Mouse (Mus musculus): ENCODE results near the gene Col4a4. TPM values are rescaled to one million over a fixed set of nuclear protein-coding genes. Genes with fewer than 3 reads are reported as not detected.

The Col4a4 gene
- polyA plus RNA-seq, 1 experiment from 2014 or later = 43.2 TPM

GRCm38 (mm10) chr1:82465321-82465853 is 121.3 kb downstream of the Col4a4 start:
- no peaks in the 10 kb centered on the region for H3K27me3 ChIP-seq
- POLR2A ChIA-PET = no interaction called here
- ATAC-seq (no peak), DNase-seq (ENCODE audit: low read depth, low spot score) (no peak)
- in situ Hi-C loops (cut with MboI; ENCODE audit: low pct_unique_long_range_greater_than_20kb) = loop anchor here (25.0 kb wide), 1 partner anchor 1628 kb away; no protein-coding TSS in a partner anchor
- CTCF ChIA-PET = interaction anchor here (1.1 kb wide), 1 partner anchor 11 kb away, joined by 5 read pairs; no protein-coding TSS in a partner anchor
- no peak for TF ChIP-seq CTCF (IDR thresholded peaks at IDR 0.05)

DNA sequence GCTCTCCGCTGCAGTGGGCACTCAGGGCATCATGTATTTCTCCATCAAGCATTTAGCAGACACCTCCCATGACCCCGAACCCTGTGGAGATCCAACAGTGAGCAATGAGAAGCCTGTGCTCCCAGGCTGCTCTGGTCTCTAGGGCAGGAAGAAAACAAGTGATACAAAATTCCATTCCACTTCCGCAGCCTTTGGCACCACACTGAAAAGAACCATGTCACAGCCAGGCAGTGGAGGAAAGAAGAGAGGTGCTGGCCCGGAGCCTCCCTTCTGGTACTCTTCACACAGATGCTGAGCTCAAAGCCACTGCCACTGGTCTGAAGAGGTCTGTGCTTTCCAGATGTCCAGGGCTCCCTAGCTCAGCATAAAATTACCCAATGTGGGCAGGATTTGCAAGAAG is 125.6 kb downstream of the Col4a4 start:
- TF ChIP-seq CTCF (IDR thresholded peaks at IDR 0.05) = no peak
- no peak for ATAC-seq
- ChIA-PET POLR2A (no interaction called here), CTCF (interaction anchor here (1.7 to 2.2 kb wide), 2 partner anchors 10 to 1160 kb away, joined by 4 to 7 read pairs; no protein-coding TSS in a partner anchor)
- in situ Hi-C loops (cut with MboI; ENCODE audit: low pct_unique_long_range_greater_than_20kb) = loop anchor here (25.0 kb wide), 1 partner anchor 1624 kb away; no protein-coding TSS in a partner anchor
- no peak for DNase-seq (ENCODE audit: low read depth, low spot score)
- no peaks in the 10 kb centered on the region for H3K27me3 ChIP-seq

DNA sequence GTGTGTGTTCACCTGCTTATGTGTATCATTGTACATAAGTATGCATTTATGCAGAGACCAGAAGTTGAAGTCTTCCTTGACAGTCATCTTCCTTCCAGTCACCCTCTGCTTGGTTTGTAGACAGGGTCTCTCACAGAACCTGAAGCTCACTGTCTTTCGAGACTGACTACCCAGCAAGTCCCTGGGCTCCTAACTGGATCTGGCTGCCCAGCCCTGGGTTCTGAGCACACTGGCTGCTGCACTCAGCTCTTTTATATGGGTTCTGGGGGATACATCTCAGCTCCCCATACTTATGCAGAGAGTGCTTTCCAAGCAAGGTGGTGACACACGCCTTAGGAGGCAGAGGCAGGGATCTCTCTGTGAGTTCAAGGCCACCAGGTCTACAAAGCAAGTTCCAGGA is 126.7 kb downstream of the Col4a4 start:
- ATAC-seq = no peak
- CTCF ChIA-PET = no interaction called here
- in situ Hi-C loops (cut with MboI; ENCODE audit: low pct_unique_long_range_greater_than_20kb) = loop anchor here (25.0 kb wide), 1 partner anchor 1623 kb away; no protein-coding TSS in a partner anchor
- no peak for DNase-seq (ENCODE audit: low read depth, low spot score)
- POLR2A ChIA-PET = no interaction called here
- TF ChIP-seq CTCF (IDR thresholded peaks at IDR 0.05) = no peak
- no peaks in the 10 kb centered on the region for H3K27me3 ChIP-seq

- in situ Hi-C loops (cut with MboI; ENCODE audit: low pct_unique_long_range_greater_than_20kb) = loop anchor here (25.0 kb wide), 1 partner anchor 1622 kb away; no protein-coding TSS in a partner anchor
- POLR2A ChIA-PET = no interaction called here
- no peak for TF ChIP-seq CTCF (IDR thresholded peaks at IDR 0.05)
These were observed 127.3 kb downstream of the Col4a4 start for GRCm38 (mm10) chr1:82459350-82459749.

DNA sequence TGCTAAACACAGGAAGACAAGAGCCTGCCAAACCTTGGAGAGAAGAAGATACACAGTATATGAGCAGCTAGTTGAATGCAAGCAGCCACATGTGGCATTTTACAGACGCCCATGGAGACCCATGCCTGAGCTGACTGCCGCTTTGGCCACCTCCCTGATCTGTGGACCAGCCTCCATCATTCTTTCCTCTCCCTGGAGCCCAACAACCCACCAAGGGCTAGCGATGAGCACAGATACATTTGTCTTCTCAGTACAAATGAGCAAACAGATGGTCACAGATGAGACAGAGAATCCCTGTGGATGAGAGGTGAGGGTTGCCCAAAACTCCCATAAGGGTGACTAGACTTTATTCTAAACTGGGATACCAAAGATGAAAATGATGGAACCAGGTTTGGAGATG is 132.6 kb downstream of the Col4a4 start:
- in situ Hi-C loops (cut with MboI; ENCODE audit: low pct_unique_long_range_greater_than_20kb) = loop anchor here (25.0 kb wide), 1 partner anchor 1617 kb away; no protein-coding TSS in a partner anchor
- ATAC-seq = no peak
- TF ChIP-seq CTCF (IDR thresholded peaks at IDR 0.05) = no peak
- H3K27me3 ChIP-seq = no peaks in the 10 kb centered on the region
- no peak for DNase-seq (ENCODE audit: low read depth, low spot score)
- POLR2A ChIA-PET = no interaction called here
- CTCF ChIA-PET = no interaction called here

More at GRCm38 (mm10) chr1:82459350-82459749, 127.3 kb downstream of the Col4a4 start:
- CTCF ChIA-PET = no interaction called here
- DNase-seq (ENCODE audit: low read depth, low spot score) (no peak), ATAC-seq (no peak)
- H3K27me3 ChIP-seq = no peaks in the 10 kb centered on the region

- POLR2A ChIA-PET = interaction anchor here (0.6 kb wide), 1 partner anchor 128 kb away, joined by 4 read pairs; no protein-coding TSS in a partner anchor
- ATAC-seq = no peak
These were observed 134.6 kb downstream of the Col4a4 start for GRCm38 (mm10) chr1:82451927-82452651.

DNA sequence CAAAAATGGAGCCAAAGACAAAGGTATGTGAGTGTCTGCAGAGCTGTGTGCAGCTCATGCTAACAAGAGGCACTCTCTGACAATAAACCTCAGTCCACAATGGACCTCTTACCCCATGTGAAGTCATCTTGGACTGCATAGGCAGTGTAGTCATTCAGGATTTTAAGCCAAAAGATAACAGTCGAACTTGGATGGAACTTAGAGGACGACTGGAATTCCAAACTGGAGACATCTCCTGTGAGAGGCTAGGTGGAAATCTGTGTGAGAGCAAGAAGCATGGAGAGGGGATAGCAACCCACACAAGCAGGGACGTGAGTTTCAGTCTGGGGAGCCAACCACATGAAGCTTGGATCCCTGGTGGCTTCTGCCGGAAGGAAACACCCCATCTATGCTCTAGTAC is 136.8 kb downstream of the Col4a4 start:
- TF ChIP-seq CTCF (IDR thresholded peaks at IDR 0.05) = no peak
- no peak for ATAC-seq
- in situ Hi-C loops (cut with MboI; ENCODE audit: low pct_unique_long_range_greater_than_20kb) = loop anchor here (25.0 kb wide), 3 partner anchors 713 to 1613 kb away; no protein-coding TSS in a partner anchor

More at GRCm38 (mm10) chr1:82451927-82452651, 134.6 kb downstream of the Col4a4 start:
- DNase-seq (ENCODE audit: low read depth, low spot score) = no peak
- in situ Hi-C loops (cut with MboI; ENCODE audit: low pct_unique_long_range_greater_than_20kb) = loop anchor here (25.0 kb wide), 1 partner anchor 1615 kb away; no protein-coding TSS in a partner anchor
- CTCF ChIA-PET = no interaction called here
- TF ChIP-seq CTCF (IDR thresholded peaks at IDR 0.05) = no peak
- no peaks in the 10 kb centered on the region for H3K27me3 ChIP-seq

DNA sequence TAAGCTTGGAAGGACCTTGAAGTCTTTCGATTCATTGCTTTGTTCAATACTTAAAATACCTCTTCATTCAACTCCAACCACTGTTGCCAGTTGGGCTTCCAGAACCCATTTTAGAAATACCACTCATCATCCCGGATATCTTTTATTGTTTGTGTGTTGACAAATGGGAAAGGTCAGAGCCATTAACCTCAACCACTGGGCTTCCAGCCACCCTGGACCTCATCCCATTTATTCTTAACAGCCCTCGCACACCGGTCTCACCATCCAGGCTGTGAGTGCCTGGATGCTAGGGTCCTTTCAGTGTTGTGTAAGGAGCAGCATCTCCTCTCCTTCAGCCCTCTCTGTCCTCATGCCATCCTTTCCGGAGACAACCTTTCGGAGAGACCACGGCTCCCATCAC is 140.6 kb downstream of the Col4a4 start:
- in situ Hi-C loops (cut with MboI; ENCODE audit: low pct_unique_long_range_greater_than_20kb) = loop anchor here (25.0 kb wide), 2 partner anchors 709 to 934 kb away; no protein-coding TSS in a partner anchor
- ChIA-PET CTCF (no interaction called here), POLR2A (no interaction called here)
- ATAC-seq (no peak), DNase-seq (ENCODE audit: low read depth, low spot score) (no peak)
- H3K27me3 ChIP-seq = no peaks in the 10 kb centered on the region
- TF ChIP-seq CTCF (IDR thresholded peaks at IDR 0.05) = no peak

More for the DNA sequence above, 136.8 kb downstream of the Col4a4 start:
- ChIA-PET POLR2A (no interaction called here), CTCF (no interaction called here)
- DNase-seq (ENCODE audit: low read depth, low spot score) = no peak
- no peaks in the 10 kb centered on the region for H3K27me3 ChIP-seq

DNA sequence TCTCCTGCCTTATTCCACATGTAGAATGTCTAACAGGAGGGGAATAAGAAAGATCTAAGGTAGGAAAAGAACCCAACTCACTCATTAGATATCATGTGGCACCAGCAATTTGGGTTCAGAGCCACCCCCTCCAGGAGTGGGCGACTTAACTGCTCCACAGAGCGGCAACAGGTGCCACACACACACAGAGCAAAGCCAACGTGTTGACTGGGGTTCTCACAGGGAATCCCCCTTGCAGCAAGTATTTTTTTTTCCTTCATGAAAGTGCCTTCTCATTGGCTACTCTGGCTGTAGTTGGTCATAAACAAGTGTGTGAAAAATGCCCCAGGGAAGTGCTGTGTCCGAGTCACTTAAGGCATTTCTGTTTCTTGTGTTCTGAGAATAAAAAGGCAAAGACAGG is 143.1 kb downstream of the Col4a4 start:
- in situ Hi-C loops (cut with MboI; ENCODE audit: low pct_unique_long_range_greater_than_20kb) = loop anchor here (25.0 kb wide), 2 partner anchors 706 to 931 kb away; no protein-coding TSS in a partner anchor
- ChIA-PET CTCF (no interaction called here), POLR2A (interaction anchor here (0.7 kb wide), 1 partner anchor 479 kb away, joined by 4 read pairs; no protein-coding TSS in a partner anchor)
- ATAC-seq = peak; percentile 23
- TF ChIP-seq CTCF (IDR thresholded peaks at IDR 0.05) = no peak
- DNase-seq (ENCODE audit: low read depth, low spot score) = no peak
- no peaks in the 10 kb centered on the region for H3K27me3 ChIP-seq

GRCm38 (mm10) chr1:82440123-82440522 is 146.5 kb downstream of the Col4a4 start:
- CTCF ChIA-PET = no interaction called here

More at GRCm38 (mm10) chr1:82440123-82440522, 146.5 kb downstream of the Col4a4 start:
- TF ChIP-seq CTCF (IDR thresholded peaks at IDR 0.05) = no peak
- DNase-seq (ENCODE audit: low read depth, low spot score) = no peak
- H3K27me3 ChIP-seq = no peaks in the 10 kb centered on the region
- POLR2A ChIA-PET = no interaction called here
- in situ Hi-C loops (cut with MboI; ENCODE audit: low pct_unique_long_range_greater_than_20kb) = loop anchor here (25.0 kb wide), 2 partner anchors 703 to 928 kb away; no protein-coding TSS in a partner anchor
- no peak for ATAC-seq

Data from Patski (cell line).